Mouse (Mus musculus): ENCODE measurements around the gene BC055324. TPM values are rescaled to one million over a fixed set of nuclear protein-coding genes. Genes with fewer than 3 reads are reported as not detected.

Gene BC055324
- 0.61 TPM for polyA plus RNA-seq (2014; fragmentation: Illumina TruSeq; extraction: RNeasy Lipid Tissue Mini Kit (QIAGEN cat#74804); ENCODE audit: insufficient read depth, low read depth, low replicate concordance)

GRCm38 (mm10) chr1:163994721-163995608 lies at the start of gene BC055324, which contains the start of gene Mettl18:
BC055324 (minus strand) TSS chr1:163994796.
Mettl18 (plus strand) TSS chr1:163994889.

GRCm38 (mm10) chr1:163928846-163929245 lies 65.8 kb downstream of the BC055324 start, which contains the start of gene Scyl3:
Scyl3 (plus strand) TSS chr1:163929100.

Other genes starting within 250 kb of the BC055324 start
- 12.9 TPM for gene Kifap3, start 215.2 kb downstream of the BC055324 start, polyA plus RNA-seq (2014; fragmentation: Illumina TruSeq; extraction: RNeasy Lipid Tissue Mini Kit (QIAGEN cat#74804); ENCODE audit: insufficient read depth, low read depth, low replicate concordance)
- 8.4 TPM for gene Scyl3, start 65.7 kb downstream of the BC055324 start, polyA plus RNA-seq (2014; fragmentation: Illumina TruSeq; extraction: RNeasy Lipid Tissue Mini Kit (QIAGEN cat#74804); ENCODE audit: insufficient read depth, low read depth, low replicate concordance)
- gene Mettl18, start 93 bp upstream of the BC055324 start, polyA plus RNA-seq (2014; fragmentation: Illumina TruSeq; extraction: RNeasy Lipid Tissue Mini Kit (QIAGEN cat#74804); ENCODE audit: insufficient read depth, low read depth, low replicate concordance) = 6.2 TPM
- gene Sele, start 53.4 kb upstream of the BC055324 start, polyA plus RNA-seq (2014; fragmentation: Illumina TruSeq; extraction: RNeasy Lipid Tissue Mini Kit (QIAGEN cat#74804); ENCODE audit: insufficient read depth, low read depth, low replicate concordance) = 0.32 TPM
- gene Sell, start 67.2 kb upstream of the BC055324 start, polyA plus RNA-seq (2014; fragmentation: Illumina TruSeq; extraction: RNeasy Lipid Tissue Mini Kit (QIAGEN cat#74804); ENCODE audit: insufficient read depth, low read depth, low replicate concordance) = 30.2 TPM
- gene Selp, start 120.5 kb upstream of the BC055324 start, polyA plus RNA-seq (2014; fragmentation: Illumina TruSeq; extraction: RNeasy Lipid Tissue Mini Kit (QIAGEN cat#74804); ENCODE audit: insufficient read depth, low read depth, low replicate concordance) = 1.7 TPM
- gene F5, start 157.0 kb upstream of the BC055324 start, polyA plus RNA-seq (2014; fragmentation: Illumina TruSeq; extraction: RNeasy Lipid Tissue Mini Kit (QIAGEN cat#74804); ENCODE audit: insufficient read depth, low read depth, low replicate concordance) = 0.51 TPM

Data from lung, adult 10 weeks (tissue).